Mouse (Mus musculus): Measurements from ENCODE around the gene Strip2. TPM values are rescaled to one million over a fixed set of nuclear protein-coding genes. Genes with fewer than 3 reads are reported as not detected.

The Strip2 gene
- total and polyA plus RNA-seq, 3 experiments = 0.42 to 1.4 (median 1.3) TPM

GRCm38 (mm10) chr6:29987246-29987645 lies 70.4 kb downstream of the Strip2 start:
- Histone ChIP-seq H3K9me3 (replicated peaks; ENCODE audit: low read length) (peaks cover 3% of the 10 kb centered on the region), H3K4me2 (ENCODE audit: insufficient read depth, low read depth, poor library complexity, severe bottlenecking) (no peak overlapping the region), H3K4me1 (ENCODE audit: control insufficient read depth in 1 of 2, insufficient read depth in 2 of 2) (peaks cover 4 to 11% of the 10 kb centered on the region in 2 experiments), H3K9ac (ENCODE audit: insufficient read depth, low read depth) (no peak overlapping the region), H3K27ac (ENCODE audit: insufficient read depth, low read depth) (no peak overlapping the region), H3K4me3 (replicated peaks in 1 of 3; ENCODE audit: low read depth in 2 of 3, low read length in 2 of 3, poor library complexity in 1 of 3) (no peak overlapping the region), H3K36me3 (replicated peaks in 1 of 2; ENCODE audit: control insufficient read depth in 1 of 2, insufficient read depth in 1 of 2, low read length in 1 of 2) (no peaks in the 10 kb centered on the region), H3K27me3 (replicated peaks) (peaks cover 3% of the 10 kb centered on the region), H3K79me2 (replicated peaks; ENCODE audit: control insufficient read depth, extremely low read depth, insufficient read depth, poor library complexity, severe bottlenecking) (no peaks in the 10 kb centered on the region)
- DNase-seq (ENCODE audit: extremely low read depth) = no peak
- in situ Hi-C loops (cut with MboI; ENCODE audit: low pct_ligation_motif_present, low pct_unique_long_range_greater_than_20kb, low sequenced_read_pairs) = no loop called here
- dilution Hi-C loops (cut with MboI; ENCODE audit: extremely low pct_ligation_motif_present, extremely low pct_unique_long_range_greater_than_20kb, low sequenced_read_pairs) = no loop called here
- TF ChIP-seq MXI1 (IDR thresholded peaks at IDR 0.05; ENCODE audit: low read depth, low read length) = no peak
- no peak for TF ChIP-seq E2F4 (IDR thresholded peaks at IDR 0.05; ENCODE audit: insufficient replicate concordance, low read depth, low read length)
- TF ChIP-seq SMC3 (IDR thresholded peaks at IDR 0.05; ENCODE audit: low read depth, low read length) = no peak
- TF ChIP-seq NELFE (IDR thresholded peaks at IDR 0.05; ENCODE audit: low read depth, low read length) = no peak
- TF ChIP-seq GABPA (IDR thresholded peaks at IDR 0.05; ENCODE audit: insufficient replicate concordance, low read depth, low read length) = no peak
- TF ChIP-seq NRF1 (IDR thresholded peaks at IDR 0.05; ENCODE audit: low read depth, low read length) = no peak
- no peak for TF ChIP-seq BHLHE40 (IDR thresholded peaks at IDR 0.05; ENCODE audit: low read depth, low read length)
- no peak for TF ChIP-seq TCF12 (IDR thresholded peaks at IDR 0.05; ENCODE audit: low read depth, low read length)
- TF ChIP-seq JUND (conservative IDR thresholded peaks at IDR 0.05; ENCODE audit: low read depth, low read length) = no peak
- TF ChIP-seq USF1 (IDR thresholded peaks at IDR 0.05; ENCODE audit: low read depth, low read length) = no peak
- no peak for TF ChIP-seq ZKSCAN1 (IDR thresholded peaks at IDR 0.05; ENCODE audit: borderline replicate concordance, low read depth, low read length)
- no peak for TF ChIP-seq MAZ (IDR thresholded peaks at IDR 0.05; ENCODE audit: low read depth, low read length)
- no peak for TF ChIP-seq ZNF384 (IDR thresholded peaks at IDR 0.05; ENCODE audit: low read depth, low read length)
- no peak for TF ChIP-seq JUN (IDR thresholded peaks at IDR 0.05; ENCODE audit: insufficient read depth, low read depth, low read length)
- TF ChIP-seq PAX5 (IDR thresholded peaks at IDR 0.05; ENCODE audit: low read length) = no peak
- no peak for TF ChIP-seq MEF2A (IDR thresholded peaks at IDR 0.05; ENCODE audit: borderline replicate concordance, low read depth, low read length)

- Histone ChIP-seq H3K36me3 (replicated peaks in 1 of 2; ENCODE audit: control insufficient read depth in 1 of 2, insufficient read depth in 1 of 2, low read length in 1 of 2) (no peaks in the 10 kb centered on the region), H3K9me3 (replicated peaks; ENCODE audit: low read length) (no peaks in the 10 kb centered on the region), H3K4me3 (replicated peaks in 1 of 3; ENCODE audit: low read depth in 2 of 3, low read length in 2 of 3, poor library complexity in 1 of 3) (no peak overlapping the region), H3K27ac (ENCODE audit: insufficient read depth, low read depth) (no peak overlapping the region), H3K4me2 (ENCODE audit: insufficient read depth, low read depth, poor library complexity, severe bottlenecking) (no peak overlapping the region), H3K27me3 (replicated peaks) (no peaks in the 10 kb centered on the region), H3K9ac (ENCODE audit: insufficient read depth, low read depth) (no peak overlapping the region), H3K4me1 (ENCODE audit: control insufficient read depth in 1 of 2, insufficient read depth in 2 of 2) (no peaks in the 10 kb centered on the region), H3K79me2 (replicated peaks; ENCODE audit: control insufficient read depth, extremely low read depth, insufficient read depth, poor library complexity, severe bottlenecking) (no peaks in the 10 kb centered on the region)
- in situ Hi-C loops (cut with MboI; ENCODE audit: low pct_ligation_motif_present, low pct_unique_long_range_greater_than_20kb, low sequenced_read_pairs) = no loop called here
- DNase-seq (ENCODE audit: extremely low read depth) = no peak
- TF ChIP-seq SIN3A (IDR thresholded peaks at IDR 0.05; ENCODE audit: low read length) = no peak
- TF ChIP-seq NRF1 (IDR thresholded peaks at IDR 0.05; ENCODE audit: low read depth, low read length) = no peak
- TF ChIP-seq CHD2 (IDR thresholded peaks at IDR 0.05; ENCODE audit: low read length) = no peak
- TF ChIP-seq KAT2A (IDR thresholded peaks at IDR 0.05; ENCODE audit: insufficient replicate concordance, low read length) = no peak
- no peak for TF ChIP-seq RCOR1 (conservative IDR thresholded peaks at IDR 0.05; ENCODE audit: low read depth, low read length)
- TF ChIP-seq E2F4 (IDR thresholded peaks at IDR 0.05; ENCODE audit: insufficient replicate concordance, low read depth, low read length) = no peak
- no peak for TF ChIP-seq USF2 (conservative IDR thresholded peaks at IDR 0.05; ENCODE audit: low read depth, low read length)
- no peak for TF ChIP-seq MEF2A (IDR thresholded peaks at IDR 0.05; ENCODE audit: borderline replicate concordance, low read depth, low read length)
- TF ChIP-seq JUND (conservative IDR thresholded peaks at IDR 0.05; ENCODE audit: low read depth, low read length) = no peak
- TF ChIP-seq JUN (IDR thresholded peaks at IDR 0.05; ENCODE audit: insufficient read depth, low read depth, low read length) = no peak
- no peak for TF ChIP-seq ETS1 (conservative IDR thresholded peaks at IDR 0.05; ENCODE audit: low read depth, low read length)
- TF ChIP-seq MAZ (IDR thresholded peaks at IDR 0.05; ENCODE audit: low read depth, low read length) = no peak
- TF ChIP-seq POLR2AphosphoS2 (IDR thresholded peaks at IDR 0.05; ENCODE audit: low read depth, low read length) = no peak
- no peak for TF ChIP-seq ZMIZ1 (IDR thresholded peaks at IDR 0.05; ENCODE audit: low read depth, low read length)
- TF ChIP-seq MXI1 (IDR thresholded peaks at IDR 0.05; ENCODE audit: low read depth, low read length) = no peak
- TF ChIP-seq EP300 (IDR thresholded peaks at IDR 0.05; ENCODE audit: low read length) = no peak
- no peak for TF ChIP-seq ZC3H11A (IDR thresholded peaks at IDR 0.05; ENCODE audit: low read depth, low read length)
- TF ChIP-seq UBTF (IDR thresholded peaks at IDR 0.05; ENCODE audit: low read depth, low read length) = no peak
- TF ChIP-seq TBP (conservative IDR thresholded peaks at IDR 0.05; ENCODE audit: low read depth, low read length) = no peak
- TF ChIP-seq IRF4 (IDR thresholded peaks at IDR 0.05; ENCODE audit: low read depth, low read length) = no peak
- dilution Hi-C loops (cut with MboI; ENCODE audit: extremely low pct_ligation_motif_present, extremely low pct_unique_long_range_greater_than_20kb, low sequenced_read_pairs) = no loop called here
These were observed 81.3 kb downstream of the Strip2 start for GRCm38 (mm10) chr6:29998140-29998539.
